Mouse (Mus musculus) G1E (cell line): ENCODE results near the gene Zfp493. TPM values are rescaled to one million over a fixed set of nuclear protein-coding genes. Genes with fewer than 3 reads are reported as not detected.
A peak's percentile ranks its signal among the peaks of the same experiment; 100 is the strongest.
"Not testable (repeated sequence)": the region's sequence is repeated elsewhere in the genome, so short reads cannot be mapped to it uniquely, and the experiment has no call there.

Experiments used
- ATAC-seq: 2 replicates; pipeline ENCODE4 v1.8.0; 2016; ENCODE audit warnings: mild to moderate bottlenecking; ENCODE audit not compliant: insufficient number of reproducible peaks, poor library complexity, low FRiP score, severe bottlenecking; ENCODE audit errors: extremely low read depth
- DNase-seq: peaks from one replicate; pipeline ENCODE4 v3.0.0; 2012; ENCODE audit warnings: low spot score
- H3K27me3 ChIP-seq: 2 replicates; pipeline ENCODE4 v1.6.1; 2012; ENCODE audit warnings: mild to moderate bottlenecking, low read length, inconsistent platforms; ENCODE audit not compliant: insufficient read depth
- H3K36me3 ChIP-seq: replicated peaks from 2 replicates; pipeline ENCODE3; 2012; ENCODE audit warnings: mild to moderate bottlenecking, inconsistent platforms
- H3K4me1 ChIP-seq: 2 replicates; pipeline ENCODE4 v1.6.1; 2012; ENCODE audit warnings: low read depth, low read length, inconsistent platforms, mixed read lengths; ENCODE audit not compliant: insufficient read depth
- H3K4me3 ChIP-seq: 2 replicates; pipeline ENCODE4 v1.5.1; 2012; ENCODE audit warnings: low read depth, mild to moderate bottlenecking, inconsistent platforms, low read length, moderate library complexity, mixed read lengths
- H3K9me3 ChIP-seq: replicated peaks from 2 replicates; pipeline ENCODE4 v1.6.1; 2012; ENCODE audit warnings: inconsistent platforms
- CTCF ChIP-seq: IDR thresholded peaks from 2 replicates; pipeline ENCODE4 v1.5.1; 2012; ENCODE audit warnings: low read depth, low read length, inconsistent platforms, mixed read lengths
- GATA1 ChIP-seq: IDR thresholded peaks from 2 replicates; pipeline ENCODE4 v1.6.1; 2012; ENCODE audit warnings: borderline replicate concordance, low read length, inconsistent platforms, mixed read lengths
- GATA2 ChIP-seq: IDR thresholded peaks from 2 replicates; pipeline ENCODE4 v1.6.1; 2012; ENCODE audit warnings: low read depth, low read length, inconsistent platforms, borderline replicate concordance
- POLR2AphosphoS5 ChIP-seq: IDR thresholded peaks from 2 replicates; pipeline ENCODE4 v1.6.1; 2012; ENCODE audit warnings: low read depth, low read length, inconsistent platforms; ENCODE audit not compliant: insufficient replicate concordance
- TAL1 ChIP-seq: conservative IDR thresholded peaks from 2 replicates; pipeline ENCODE4 v1.6.1; 2012; ENCODE audit warnings: low read depth, low read length, inconsistent platforms, mixed read lengths
- polyA plus RNA-seq: library from polyadenylated mRNA; stranded (reverse); fragments of >175 nt; gene quantifications from 2 replicates; pipeline ENCODE4 v1.2.3, GENCODE M21; 2012
- total RNA-seq, 2 experiments: library from RNA; stranded (forward) in 1 of 2; stranded (reverse) in 1 of 2; fragments of 200-1000 nt in 1 of 2; fragments of >200 nt in 1 of 2; fragmentation: Nextera tagmentation in 1 of 2; gene quantifications; 2 replicates each; pipeline ENCODE4 v1.2.3; 2014 to 2017

Gene Zfp493
- total and polyA plus RNA-seq, 3 experiments: 0.29 to 11.4 (median 1.4) TPM

GRCm38 (mm10) chr13:67813710-67814660 lies 34.5 kb downstream of the Zfp493 start, which contains the start of gene Zfp273:
Zfp273 (plus strand) TSS chr13:67813740.
- H3K4me1 ChIP-seq: peaks cover 11% of the 10 kb centered on the region
- peak; percentile 95 for ATAC-seq

GRCm38 (mm10) chr13:67818636-67819035 lies 39.1 kb downstream of the Zfp493 start:
- Histone ChIP-seq H3K4me3 (no peak overlapping the region), H3K9me3 (peaks cover 6% of the 10 kb centered on the region), H3K4me1 (peaks cover 3% of the 10 kb centered on the region; the same call in 1 of the 2 replicates), H3K27me3 (no peaks in the 10 kb centered on the region), H3K36me3 (peaks cover 4% of the 10 kb centered on the region)
- no peak for TF ChIP-seq POLR2AphosphoS5
- no peak for TF ChIP-seq GATA2
- no peak for TF ChIP-seq TAL1
- no peak for DNase-seq
- ATAC-seq: no peak

More at GRCm38 (mm10) chr13:67813710-67814660, 34.5 kb downstream of the Zfp493 start, which contains the start of gene Zfp273:
- Histone ChIP-seq H3K27me3 (no peaks in the 10 kb centered on the region), H3K9me3 (peaks cover 3% of the 10 kb centered on the region), H3K36me3 (no peaks in the 10 kb centered on the region), H3K4me3 (peak within 1 kb of the TSS; percentile 73)
- peak; percentile 75 for DNase-seq
- TF ChIP-seq TAL1: no peak
- TF ChIP-seq POLR2AphosphoS5: no peak
- TF ChIP-seq GATA2: no peak
- no peak for TF ChIP-seq GATA1
- no peak for TF ChIP-seq CTCF

DNA sequence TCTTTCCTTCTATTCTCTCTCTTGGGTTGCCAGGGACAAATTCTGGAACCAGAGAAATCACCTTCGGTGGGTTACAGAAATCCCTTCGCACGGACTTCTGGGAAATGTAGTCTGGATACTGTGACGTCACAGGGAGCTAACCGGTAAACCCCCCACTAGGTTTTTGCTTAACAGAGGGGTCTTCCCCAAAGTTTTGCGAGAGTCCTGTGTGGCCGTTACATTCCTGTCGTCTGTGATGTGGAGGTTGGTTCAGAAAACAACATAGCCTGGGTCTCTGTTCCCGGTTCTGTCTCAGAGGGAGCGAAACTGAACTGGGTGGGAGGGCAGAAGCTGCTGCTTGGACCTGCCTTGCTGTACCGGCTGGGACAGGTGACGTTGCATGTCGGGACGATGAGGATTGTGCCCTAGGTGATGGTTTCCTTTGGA lies 51.4 kb downstream of the Zfp493 start, which contains the start of gene Gm10037:
Gene Gm10037, plus strand, starts transcription at position 196 of the 426 bp plus-strand sequence.
- ATAC-seq (no peak), DNase-seq (no peak)

GRCm38 (mm10) chr13:67833137-67833536 lies 53.6 kb downstream of the Zfp493 start:
- not testable (repeated sequence) for H3K4me1 ChIP-seq, DNase-seq, ATAC-seq, H3K9me3 ChIP-seq, H3K36me3 ChIP-seq, H3K27me3 ChIP-seq, H3K4me3 ChIP-seq

More for the DNA sequence above, 51.4 kb downstream of the Zfp493 start, which contains the start of gene Gm10037:
- Histone ChIP-seq H3K27me3 (no peaks in the 10 kb centered on the region; the same call in 1 of the 2 replicates), H3K36me3 (no peaks in the 10 kb centered on the region), H3K4me3 (no peak within 1 kb of the TSS), H3K4me1 (no peaks in the 10 kb centered on the region), H3K9me3 (no peaks in the 10 kb centered on the region; the same call in 1 of the 2 replicates)
- TF ChIP-seq CTCF (no peak), GATA1 (no peak), POLR2AphosphoS5 (no peak)

Other genes with a start within 250 kb of the Zfp493 start
- gene Zfp748, start 225.9 kb upstream of the Zfp493 start, total RNA-seq (2014; fragmentation: Nextera tagmentation): 16.6 and 18.4 TPM in 2 replicates
- gene Zfp748, start 225.9 kb upstream of the Zfp493 start, total RNA-seq (2017): 14.6 and 15.8 TPM in 2 replicates
- 0.25 and 0.28 TPM in 2 replicates for gene Zfp748, start 225.9 kb upstream of the Zfp493 start, polyA plus RNA-seq
- 21.3 and 21.7 TPM in 2 replicates for gene Zfp729b, start 170.0 kb upstream of the Zfp493 start, total RNA-seq (2014; fragmentation: Nextera tagmentation)
- gene Zfp729b, start 170.0 kb upstream of the Zfp493 start, total RNA-seq (2017): 25.6 and 26.0 TPM in 2 replicates
- gene Zfp729b, start 170.0 kb upstream of the Zfp493 start, polyA plus RNA-seq: 0.40 and 0.65 TPM in 2 replicates
- 2.6 and 7.3 TPM in 2 replicates for gene Gm49345, start 141.9 kb upstream of the Zfp493 start, total RNA-seq (2014; fragmentation: Nextera tagmentation)
- gene Gm49345, start 141.9 kb upstream of the Zfp493 start, total RNA-seq (2017): 3.5 and 5.9 TPM in 2 replicates
- not detected in 2 replicates for gene Gm49345, start 141.9 kb upstream of the Zfp493 start, polyA plus RNA-seq
- 20.1 and 23.6 TPM in 2 replicates for gene Zfp729a, start 141.9 kb upstream of the Zfp493 start, total RNA-seq (2014; fragmentation: Nextera tagmentation)
- 9.3 and 11.1 TPM in 2 replicates for gene Zfp729a, start 141.9 kb upstream of the Zfp493 start, total RNA-seq (2017)
- gene Zfp729a, start 141.9 kb upstream of the Zfp493 start, polyA plus RNA-seq: 0.17 and 0.28 TPM in 2 replicates
- gene Zfp738, start 92.6 kb upstream of the Zfp493 start, total RNA-seq (2014; fragmentation: Nextera tagmentation): 20.3 and 35.4 TPM in 2 replicates
- 16.3 and 17.8 TPM in 2 replicates for gene Zfp738, start 92.6 kb upstream of the Zfp493 start, total RNA-seq (2017)
- gene Zfp738, start 92.6 kb upstream of the Zfp493 start, polyA plus RNA-seq: 0.26 and 0.47 TPM in 2 replicates
- gene Zfp65, start 50.5 kb upstream of the Zfp493 start, total RNA-seq (2014; fragmentation: Nextera tagmentation): 16.5 and 17.2 TPM in 2 replicates
- 14.6 and 22.7 TPM in 2 replicates for gene Zfp65, start 50.5 kb upstream of the Zfp493 start, total RNA-seq (2017)
- 0.36 and 0.78 TPM in 2 replicates for gene Zfp65, start 50.5 kb upstream of the Zfp493 start, polyA plus RNA-seq
- 9.5 and 9.9 TPM in 2 replicates for gene Zfp85, start 24.5 kb upstream of the Zfp493 start, total RNA-seq (2014; fragmentation: Nextera tagmentation)
- 9.2 and 9.5 TPM in 2 replicates for gene Zfp85, start 24.5 kb upstream of the Zfp493 start, total RNA-seq (2017)
- 0.17 and 0.20 TPM in 2 replicates for gene Zfp85, start 24.5 kb upstream of the Zfp493 start, polyA plus RNA-seq
- gene Zfp273, start 34.0 kb downstream of the Zfp493 start, total RNA-seq (2014; fragmentation: Nextera tagmentation): 4.8 and 5.0 TPM in 2 replicates
- gene Zfp273, start 34.0 kb downstream of the Zfp493 start, total RNA-seq (2017): 3.9 and 5.8 TPM in 2 replicates
- gene Zfp273, start 34.0 kb downstream of the Zfp493 start, polyA plus RNA-seq: 0.13 TPM in 2 replicates
- gene Gm10037, start 51.4 kb downstream of the Zfp493 start, total RNA-seq (2014; fragmentation: Nextera tagmentation): not detected in 2 replicates
- not detected in 2 replicates for gene Gm10037, start 51.4 kb downstream of the Zfp493 start, total RNA-seq (2017)
- gene Gm10037, start 51.4 kb downstream of the Zfp493 start, polyA plus RNA-seq: not detected in 2 replicates
- gene BC048507, start 83.6 kb downstream of the Zfp493 start, total RNA-seq (2014; fragmentation: Nextera tagmentation): not detected in 2 replicates
- gene BC048507, start 83.6 kb downstream of the Zfp493 start, total RNA-seq (2017): not detected in 2 replicates
- gene BC048507, start 83.6 kb downstream of the Zfp493 start, polyA plus RNA-seq: not detected in 2 replicates